Mouse (Mus musculus) intestine, embryonic 14.5 days (tissue): Measurements from ENCODE around the gene Ptprm. TPM values are rescaled to one million over a fixed set of nuclear protein-coding genes. Genes with fewer than 3 reads are reported as not detected.

ENCODE experiments used
- ATAC-seq: fragments of 200-750 bp; cut with Nextera tagmentation; replicated peaks from 2 replicates; pipeline ENCODE4 v1.8.0; 2017; ENCODE audit warnings: low read depth, moderate number of reproducible peaks, moderate TSS enrichment, moderate library complexity; ENCODE audit not compliant: low FRiP score, low TSS enrichment
- DNase-seq: peaks from one replicate; pipeline ENCODE4 v3.0.0-alpha.2; 2018; ENCODE audit warnings: low spot score
- H3K27ac ChIP-seq: fragments of 300-500 bp; sonication (generic); 2 replicates; pipeline ENCODE4 v1.5.1; 2014; ENCODE audit warnings: low read depth, mild to moderate bottlenecking, control low read depth
- H3K27me3 ChIP-seq: fragments of 300-500 bp; sonication (generic); replicated peaks from 2 replicates; pipeline ENCODE4 v1.6.1; 2014; ENCODE audit warnings: low read length, control low read depth; ENCODE audit not compliant: control insufficient read depth, insufficient read depth
- H3K36me3 ChIP-seq: fragments of 300-500 bp; sonication (generic); 2 replicates; pipeline ENCODE4 v1.6.1; 2014; ENCODE audit warnings: low read length, control low read depth; ENCODE audit not compliant: control insufficient read depth, insufficient read depth
- H3K4me1 ChIP-seq: fragments of 300-500 bp; sonication (generic); replicated peaks from 2 replicates; pipeline ENCODE4 v1.6.1; 2014; ENCODE audit warnings: low read length, control low read depth, mixed read lengths; ENCODE audit not compliant: control insufficient read depth, insufficient read depth
- H3K4me2 ChIP-seq: fragments of 300-500 bp; sonication (generic); 2 replicates; pipeline ENCODE4 v1.6.1; 2014; ENCODE audit warnings: low read length
- H3K4me3 ChIP-seq: fragments of 300-500 bp; sonication (generic); 2 replicates; pipeline ENCODE4 v1.5.1; 2014; ENCODE audit warnings: low read depth, low read length, control low read depth, mixed read lengths
- H3K9ac ChIP-seq: fragments of 300-500 bp; sonication (generic); 2 replicates; pipeline ENCODE4 v1.6.1; 2014; ENCODE audit warnings: mild to moderate bottlenecking, low read length
- H3K9me3 ChIP-seq: fragments of 300-500 bp; sonication (generic); 2 replicates; pipeline ENCODE4 v1.6.1; 2016; ENCODE audit warnings: low read length, control low read depth; ENCODE audit not compliant: control insufficient read depth
- WGBS: fragments of 180-500 bp; shearing (Covaris S2); extraction: QIAGEN DNeasy Blood & Tissue Kit; methylation state at CpG from one replicate; pipeline ENCODE4 v1.1.7; 2014; 5-methylcytosine and 5-hydroxymethylcytosine counted together
- polyA plus RNA-seq: library from polyadenylated mRNA; unstranded; fragments of >200 nt; fragmentation: Nextera tagmentation; extraction: Ambion mirVana; gene quantifications from 2 replicates; pipeline ENCODE4 v1.2.1, GENCODE M21; 2014

Ptprm gene
- polyA plus RNA-seq, 1 experiment from 2014 or later = 15.9 TPM

GRCm38 (mm10) chr17:66701358-66702184 is 652.7 kb downstream of the Ptprm start:
- Histone ChIP-seq H3K9ac (no peak overlapping the region), H3K36me3 (no peaks in the 10 kb centered on the region), H3K27ac (no peak overlapping the region), H3K4me1 (peaks cover 8% of the 10 kb centered on the region), H3K4me3 (no peak overlapping the region), H3K27me3 (0 out of 2 replicates have a peak, but pooled peaks cover 4% of the 10 kb centered on the region), H3K9me3 (no peaks in the 10 kb centered on the region), H3K4me2 (no peak overlapping the region)
- 69% methylated on average over 11 of the region's 11 CpGs for WGBS
- no peak for ATAC-seq
- DNase-seq = no peak

GRCm38 (mm10) chr17:66699896-66700295 is 654.4 kb downstream of the Ptprm start:
- Histone ChIP-seq H3K27ac (no peak overlapping the region), H3K4me1 (peaks cover 8% of the 10 kb centered on the region), H3K36me3 (no peaks in the 10 kb centered on the region), H3K9me3 (no peaks in the 10 kb centered on the region), H3K4me3 (no peak overlapping the region), H3K27me3 (0 out of 2 replicates have a peak, but pooled peaks cover 4% of the 10 kb centered on the region), H3K4me2 (no peak overlapping the region), H3K9ac (no peak overlapping the region)
- 53% methylated on average over 5 of the region's 5 CpGs for WGBS
- ATAC-seq = no peak
- no peak for DNase-seq

GRCm38 (mm10) chr17:66697650-66698049 is 656.6 kb downstream of the Ptprm start:
- no peak overlapping the region for H3K4me2 ChIP-seq
- WGBS = 78% methylated on average over 12 of the region's 12 CpGs
- ATAC-seq = no peak
- H3K27ac ChIP-seq = no peak overlapping the region
- H3K9ac ChIP-seq = no peak overlapping the region
- 0 out of 2 replicates have a peak, but pooled peaks cover 4% of the 10 kb centered on the region for H3K27me3 ChIP-seq
- H3K4me1 ChIP-seq = peaks cover 12% of the 10 kb centered on the region
- DNase-seq = no peak
- no peaks in the 10 kb centered on the region for H3K36me3 ChIP-seq
- no peak overlapping the region for H3K4me3 ChIP-seq
- H3K9me3 ChIP-seq = no peaks in the 10 kb centered on the region

GRCm38 (mm10) chr17:66696531-66697172 is 657.6 kb downstream of the Ptprm start:
- Histone ChIP-seq H3K27ac (no peak overlapping the region), H3K4me1 (peaks cover 8% of the 10 kb centered on the region), H3K4me2 (no peak overlapping the region), H3K9ac (no peak overlapping the region), H3K9me3 (no peaks in the 10 kb centered on the region), H3K4me3 (no peak overlapping the region), H3K27me3 (0 out of 2 replicates have a peak, but pooled peaks cover 4% of the 10 kb centered on the region), H3K36me3 (no peaks in the 10 kb centered on the region)
- 33% methylated on average over 10 of the region's 10 CpGs for WGBS
- ATAC-seq (no peak), DNase-seq (no peak)

- Histone ChIP-seq H3K27ac (no peak overlapping the region), H3K36me3 (no peaks in the 10 kb centered on the region), H3K9me3 (no peaks in the 10 kb centered on the region), H3K9ac (no peak overlapping the region), H3K4me2 (no peak overlapping the region), H3K27me3 (no peaks in the 10 kb centered on the region), H3K4me1 (peaks cover 7% of the 10 kb centered on the region; the same call in 1 of the 2 replicates), H3K4me3 (no peak overlapping the region)
- no peak for DNase-seq
- WGBS = 46% methylated on average over 4 of the region's 4 CpGs
- ATAC-seq = no peak
These were observed 659.9 kb downstream of the Ptprm start for GRCm38 (mm10) chr17:66694326-66694725.

- Histone ChIP-seq H3K9ac (no peak overlapping the region), H3K4me3 (no peak overlapping the region), H3K27ac (no peak overlapping the region), H3K36me3 (no peaks in the 10 kb centered on the region), H3K4me2 (no peak overlapping the region), H3K27me3 (no peaks in the 10 kb centered on the region), H3K9me3 (no peaks in the 10 kb centered on the region), H3K4me1 (peaks cover 7% of the 10 kb centered on the region; the same call in 1 of the 2 replicates)
- DNase-seq = no peak
- 53% methylated on average over 21 of the region's 21 CpGs for WGBS
- no peak for ATAC-seq
These were observed 660.5 kb downstream of the Ptprm start for GRCm38 (mm10) chr17:66693676-66694304.

GRCm38 (mm10) chr17:66692941-66693675 is 661.1 kb downstream of the Ptprm start:
- Histone ChIP-seq H3K4me1 (peaks cover 7% of the 10 kb centered on the region; the same call in 1 of the 2 replicates), H3K9me3 (no peaks in the 10 kb centered on the region), H3K27me3 (no peaks in the 10 kb centered on the region), H3K4me3 (no peak overlapping the region), H3K27ac (no peak overlapping the region), H3K36me3 (no peaks in the 10 kb centered on the region), H3K9ac (no peak overlapping the region), H3K4me2 (no peak overlapping the region)
- DNase-seq = no peak
- ATAC-seq = no peak
- WGBS = 93% methylated on average over 16 of the region's 16 CpGs

GRCm38 (mm10) chr17:66688179-66688578 is 666.1 kb downstream of the Ptprm start:
- Histone ChIP-seq H3K4me2 (no peak overlapping the region), H3K9ac (no peak overlapping the region), H3K4me3 (no peak overlapping the region), H3K36me3 (no peaks in the 10 kb centered on the region), H3K27ac (no peak overlapping the region), H3K27me3 (no peaks in the 10 kb centered on the region), H3K4me1 (no peaks in the 10 kb centered on the region), H3K9me3 (no peaks in the 10 kb centered on the region)
- ATAC-seq (no peak), DNase-seq (no peak)
- WGBS = 63% methylated on average over 9 of the region's 9 CpGs
